Mouse (Mus musculus): ENCODE measurements around the gene Gm21679.
"Not testable (repeated sequence)": the region's sequence is repeated elsewhere in the genome, so short reads cannot be mapped to it uniquely, and the experiment has no call there.

Gene Gm21679

DNA sequence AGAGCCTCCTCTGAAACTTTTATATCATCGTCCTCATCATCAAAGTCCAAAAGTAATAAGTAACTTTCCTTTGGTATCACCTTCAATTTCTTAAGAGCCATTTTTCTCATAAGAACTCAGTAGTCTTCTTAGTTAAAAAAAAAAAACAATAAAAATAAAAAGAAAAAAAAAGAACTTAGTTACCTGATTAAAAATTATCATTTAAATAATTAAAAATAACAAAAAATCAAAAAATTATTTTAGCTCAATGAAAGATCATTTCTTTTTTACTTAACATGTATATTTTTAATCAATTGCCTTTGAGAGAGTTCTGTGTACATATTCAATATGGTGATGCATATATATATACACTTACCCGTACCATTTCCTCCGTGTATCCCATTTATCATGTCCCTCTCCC is at the start of gene Gm21679:
Gene Gm21679, minus strand, starts transcription at position 101 of the 400 bp plus-strand sequence.
- not testable (repeated sequence) for DNase-seq (ENCODE audit: extremely low spot score, low spot score)
